Mouse (Mus musculus) adrenal gland, postnatal 4 days (tissue): ENCODE measurements around the gene Atad2b. TPM values are rescaled to one million over a fixed set of nuclear protein-coding genes. Genes with fewer than 3 reads are reported as not detected.
"Not testable (repeated sequence)": the region's sequence is repeated elsewhere in the genome, so short reads cannot be mapped to it uniquely, and the experiment has no call there.

Experiments
- DNase-seq, 2 experiments: peaks; one replicate each; pipeline ENCODE4 v3.0.0; 2021 to 2022; ENCODE audit warnings: low spot score in 2 of 2, mixed read lengths in 2 of 2
- total RNA-seq, 2 experiments: library from RNA; stranded (reverse); gene quantifications; 2 replicates each; pipeline ENCODE4 v1.2.3; 2021

Gene Atad2b
- total RNA-seq, 2 experiments from 2014 or later, result 36.6 to 40.5 TPM

- no peak for DNase-seq
Observed at GRCm38 (mm10) chr12:4908391-4908790, 8.8 kb upstream of the Atad2b start.

- DNase-seq, result not testable (repeated sequence)
Observed at GRCm38 (mm10) chr12:4910496-4910895, 6.7 kb upstream of the Atad2b start.

- DNase-seq, result no peak
Observed at GRCm38 (mm10) chr12:4911716-4912115, 5.4 kb upstream of the Atad2b start.

- DNase-seq, result no peak
Observed at GRCm38 (mm10) chr12:4914441-4914840, 2.7 kb upstream of the Atad2b start.

- DNase-seq, result no peak
Observed at GRCm38 (mm10) chr12:4914944-4915343, 2.2 kb upstream of the Atad2b start.

- DNase-seq, result peak in 1 of 2 experiments; percentile 29
Observed at GRCm38 (mm10) chr12:4917805-4918591, 845 bp downstream of the Atad2b start.

- DNase-seq, result no peak
Observed at GRCm38 (mm10) chr12:4928197-4928596, 11.0 kb downstream of the Atad2b start.

- no peak for DNase-seq
Observed at GRCm38 (mm10) chr12:4930820-4931548, 13.8 kb downstream of the Atad2b start.

- no peak for DNase-seq
Observed at GRCm38 (mm10) chr12:4952272-4952671, 35.1 kb downstream of the Atad2b start.

- DNase-seq, result no peak
Observed at GRCm38 (mm10) chr12:4953156-4953555, 36.0 kb downstream of the Atad2b start.

- DNase-seq, result peak; percentile 14 to 38
Observed at GRCm38 (mm10) chr12:4972939-4973338, 55.8 kb downstream of the Atad2b start.

- no peak for DNase-seq
Observed at GRCm38 (mm10) chr12:4978324-4978723, 61.2 kb downstream of the Atad2b start.

GRCm38 (mm10) chr12:4996981-4997380, 79.8 kb downstream of the Atad2b start:
- no peak for DNase-seq

- DNase-seq, result no peak
Observed at GRCm38 (mm10) chr12:5005338-5005737, 88.2 kb downstream of the Atad2b start.

- not testable (repeated sequence) for DNase-seq
Observed at GRCm38 (mm10) chr12:5005776-5006175, 88.6 kb downstream of the Atad2b start.

GRCm38 (mm10) chr12:5008638-5009037, 91.5 kb downstream of the Atad2b start:
- DNase-seq, result not testable (repeated sequence)

GRCm38 (mm10) chr12:5025226-5025861, 108.2 kb downstream of the Atad2b start:
- no peak for DNase-seq

GRCm38 (mm10) chr12:5029035-5029434, 111.9 kb downstream of the Atad2b start:
- DNase-seq, result no peak

GRCm38 (mm10) chr12:5038008-5038407, 120.9 kb downstream of the Atad2b start:
- no peak for DNase-seq

GRCm38 (mm10) chr12:5044141-5044540, 127.0 kb downstream of the Atad2b start:
- DNase-seq, result no peak

- DNase-seq, result no peak
Observed at GRCm38 (mm10) chr12:5048104-5048503, 131.0 kb downstream of the Atad2b start.

GRCm38 (mm10) chr12:5067590-5067989, 150.4 kb downstream of the Atad2b start:
- DNase-seq, result no peak
